ENCODE assay signal across 20 mouse cellular contexts in genomic region chr4:98638731-98639130, GRCm38 (mm10).
A peak's percentile ranks its signal among the peaks of the same experiment; 100 is the strongest.
DNase-seq lines count a peak whose midpoint lies in the region; ATAC-seq and TF ChIP-seq lines count a peak whose summit lies in the region.
"Had no signal": no experiment of that assay in that cellular context is flagged by ENCODE, and none has a peak within 500 bp of the region (broad histone marks: within the 10 kb centered on the region; RNA-seq: fewer than 3 reads in every experiment).

No protein-coding gene starts in this region.

- 0 out of 2 replicates have a peak, but pooled peaks cover 3% of the 10 kb centered on the region for H3K9me3 ChIP-seq in heart, embryonic 11.5 days (replicated peaks; ENCODE audit: control insufficient read depth, low read length)
- no peaks in the 10 kb centered on the region for H3K9me3 ChIP-seq in heart, embryonic 10.5 days

- intact Hi-C loops in heart, postnatal 14 days (cut with DNase I), result no loop called here

- no peak for TF ChIP-seq CTCF in cerebellum, adult 2 months (IDR thresholded peaks at IDR 0.05; ENCODE audit: borderline replicate concordance, insufficient read depth, low read depth, low read length)

- H3K9ac ChIP-seq in heart, embryonic 11.5 days (ENCODE audit: low read depth, low read length), result no peak overlapping the region

- H3K4me2 ChIP-seq in heart, embryonic 11.5 days, result no peak overlapping the region

- 53% methylated on average over 8 of the region's 8 CpGs for WGBS in cerebellum, adult 2 months
- 84% methylated on average over 8 of the region's 8 CpGs for WGBS in heart, embryonic 11.5 days (ENCODE audit: insufficient replicate concordance)
- WGBS in heart, embryonic 10.5 days, result 86% methylated on average over 8 of the region's 8 CpGs

- TF ChIP-seq POLR2A in cerebellum, adult 2 months (IDR thresholded peaks at IDR 0.05; ENCODE audit: borderline replicate concordance, insufficient read depth, low read length), result no peak

- no peak overlapping the region for H3K4me3 ChIP-seq in cerebellum, adult 2 months (replicated peaks; ENCODE audit: insufficient read depth, low read depth, low read length)
- H3K4me3 ChIP-seq in heart, embryonic 11.5 days (ENCODE audit: low read depth, low read length), result no peak overlapping the region
- H3K4me3 ChIP-seq in heart, embryonic 10.5 days, result no peak overlapping the region

- H3K36me3 ChIP-seq in heart, embryonic 11.5 days (ENCODE audit: control insufficient read depth, insufficient read depth, low read length), result no peaks in the 10 kb centered on the region
- H3K36me3 ChIP-seq in heart, embryonic 10.5 days, result 0 out of 2 replicates have a peak, but pooled peaks cover 3% of the 10 kb centered on the region
- H3K36me3 ChIP-seq: G1E had no signal

- peak in 1 of 2 experiments; percentile 19 for DNase-seq in cerebellum, adult 2 months
- no peak for DNase-seq in cerebellum, adult 8-10 months
- DNase-seq in heart, adult 11 months, result peak; percentile 59
- DNase-seq in heart, embryonic 10.5 days (ENCODE audit: low spot score), result peak; percentile 65
- DNase-seq in heart, postnatal 14 days, result no peak
- DNase-seq: adrenal gland, adult 2 months; adrenal gland, adult 8-10 months; adrenal gland, postnatal 10 days; adrenal gland, postnatal 14 days; adrenal gland, postnatal 25 days; adrenal gland, postnatal 36 days; B cell, adult 2 months; cerebellum, adult 11 months; cerebellum, adult 11-12 months had no signal

- no peak for ATAC-seq in heart, embryonic 11.5 days (replicated peaks; ENCODE audit: insufficient number of reproducible peaks, low FRiP score, low TSS enrichment)
- ATAC-seq: activated CD4-positive, CD25-positive, alpha-beta regulatory T cell, adult 4 months; CD4-positive, CD25-positive, alpha-beta regulatory T cell, adult 4 months; Patski had no signal

- H3K27ac ChIP-seq in cerebellum, adult 2 months (ENCODE audit: insufficient read depth, low read length), result peak overlapping the region; percentile 64
- no peak overlapping the region for H3K27ac ChIP-seq in heart, embryonic 11.5 days (ENCODE audit: low read depth, low read length)
- H3K27ac ChIP-seq in heart, embryonic 10.5 days, result no peak overlapping the region

- H3K27me3 ChIP-seq in cerebellum, adult 2 months (ENCODE audit: control insufficient read depth, insufficient read depth, low read length), result no peaks in the 10 kb centered on the region
- no peaks in the 10 kb centered on the region for H3K27me3 ChIP-seq in heart, embryonic 11.5 days (ENCODE audit: control insufficient read depth, insufficient read depth, low read length)
- no peaks in the 10 kb centered on the region for H3K27me3 ChIP-seq in heart, embryonic 10.5 days (ENCODE audit: insufficient read depth, poor library complexity, severe bottlenecking)
- H3K27me3 ChIP-seq: CH12.LX, Patski had no signal

- H3K4me1 ChIP-seq in cerebellum, adult 2 months (ENCODE audit: control insufficient read depth, insufficient read depth, low read length), result peaks cover 38% of the 10 kb centered on the region
- no peaks in the 10 kb centered on the region for H3K4me1 ChIP-seq in heart, embryonic 11.5 days (ENCODE audit: control insufficient read depth, insufficient read depth, low read length)
- H3K4me1 ChIP-seq in heart, embryonic 10.5 days, result peaks cover 6% of the 10 kb centered on the region; the same call in 1 of the 2 replicates

Comparison
In these comparisons a context has a peak if more than half of its experiments do, and no peak if none do; other contexts are left out.
1. DNase-seq: peak in heart, adult 11 months (single experiment) and heart, embryonic 10.5 days (single experiment); none in cerebellum, adult 8-10 months (single experiment) and heart, postnatal 14 days (0 of 2).